Mouse (Mus musculus) brain, embryonic 18.5 days (tissue): ENCODE measurements at regions not wholly inside any gene's neighbourhood (a gene's known extent, or its start where the extent isn't known, plus 50 kb on each side); places are given as distances from the start of the nearest gene placed in this dataset.
A peak's percentile ranks its signal among the peaks of the same experiment; 100 is the strongest.

Source experiments
- DNase-seq: peaks from one replicate; pipeline ENCODE4 v3.0.0-alpha.2; 2012; ENCODE audit warnings: low read depth, low spot score

GRCm38 (mm10) chr15:61159552-61159951, 236.7 kb upstream of the A1bg start:
- no peak for DNase-seq

GRCm38 (mm10) chr15:61158041-61158545, 235.3 kb upstream of the A1bg start:
- DNase-seq, result peak; percentile 36

- peak; percentile 83 for DNase-seq
These were observed 234.7 kb upstream of the A1bg start for GRCm38 (mm10) chr15:61157543-61157942.

GRCm38 (mm10) chr15:61155530-61155929, 232.7 kb upstream of the A1bg start:
- no peak for DNase-seq

- DNase-seq, result no peak
These were observed 231.4 kb upstream of the A1bg start for GRCm38 (mm10) chr15:61154166-61154565.

GRCm38 (mm10) chr15:61142851-61143250, 220.0 kb upstream of the A1bg start:
- DNase-seq, result no peak

GRCm38 (mm10) chr15:61139151-61139550, 216.3 kb upstream of the A1bg start:
- DNase-seq, result no peak

GRCm38 (mm10) chr15:61136781-61137180, 214.0 kb upstream of the A1bg start:
- no peak for DNase-seq

- DNase-seq, result no peak
These were observed 210.5 kb upstream of the A1bg start for GRCm38 (mm10) chr15:61133316-61133715.

GRCm38 (mm10) chr15:61127971-61128370, 205.2 kb upstream of the A1bg start:
- no peak for DNase-seq

- DNase-seq, result no peak
These were observed 204.3 kb upstream of the A1bg start for GRCm38 (mm10) chr15:61127130-61127529.

- DNase-seq, result no peak
These were observed 194.1 kb upstream of the A1bg start for GRCm38 (mm10) chr15:61116912-61117311.

- no peak for DNase-seq
These were observed 186.8 kb upstream of the A1bg start for GRCm38 (mm10) chr15:61109429-61110128.

- DNase-seq, result no peak
These were observed 186.1 kb upstream of the A1bg start for GRCm38 (mm10) chr15:61108957-61109356.

GRCm38 (mm10) chr15:61102421-61103412, 179.9 kb upstream of the A1bg start:
- DNase-seq, result peak; percentile 73

- DNase-seq, result no peak
These were observed 178.0 kb upstream of the A1bg start for GRCm38 (mm10) chr15:61100807-61101206.

GRCm38 (mm10) chr15:61098968-61099367, 176.2 kb upstream of the A1bg start:
- DNase-seq, result no peak

GRCm38 (mm10) chr15:61098519-61098918, 175.7 kb upstream of the A1bg start:
- DNase-seq, result no peak

GRCm38 (mm10) chr15:61096021-61096781, 173.4 kb upstream of the A1bg start:
- peak; percentile 64 for DNase-seq

GRCm38 (mm10) chr15:61055017-61055609, 132.3 kb upstream of the A1bg start:
- DNase-seq, result no peak

GRCm38 (mm10) chr15:61051363-61051762, 128.6 kb upstream of the A1bg start:
- DNase-seq, result no peak
